Mouse (Mus musculus): ENCODE data around the gene Cipc.

DNA sequence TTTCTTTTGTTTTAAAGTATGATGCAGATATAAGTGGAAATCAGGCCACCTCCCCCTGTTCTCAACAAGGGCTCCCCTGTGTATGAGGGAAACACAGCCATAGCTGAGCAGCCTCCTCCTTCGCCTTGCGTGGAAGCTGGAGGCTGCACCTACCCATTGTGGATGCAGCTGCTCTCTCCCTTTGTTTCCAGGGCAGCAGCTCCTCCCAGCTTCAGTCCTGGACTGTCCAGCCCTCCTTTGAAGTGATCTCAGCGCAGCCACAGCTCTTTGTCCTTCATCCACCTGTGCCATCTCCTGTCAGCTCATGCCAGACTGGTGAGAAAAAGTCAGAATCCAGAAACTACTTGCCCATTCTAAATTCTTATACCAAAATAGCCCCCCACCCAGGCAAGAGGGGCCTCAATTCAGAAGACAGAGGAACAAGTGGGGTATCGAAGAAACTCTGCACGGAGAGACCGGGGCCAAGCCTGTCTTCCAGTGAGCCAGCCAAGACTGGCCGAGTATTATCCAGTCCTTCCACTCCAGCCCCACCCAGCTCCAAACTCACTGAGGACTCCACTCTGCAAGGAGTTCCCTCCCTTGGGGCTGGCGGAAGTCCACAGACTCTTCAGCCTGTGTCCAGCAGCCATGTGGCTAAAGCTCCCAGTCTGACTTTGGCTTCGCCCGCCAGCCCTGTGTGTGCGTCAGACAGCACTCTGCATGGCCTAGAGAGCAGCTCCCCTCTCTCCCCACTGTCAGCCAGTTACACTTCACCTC, 14.9 kb downstream of the Cipc start:
- TF ChIP-seq CTCF (IDR thresholded peaks at IDR 0.05; ENCODE audit: insufficient read depth, low read depth, low read length): no peak
- TF ChIP-seq POLR2A (IDR thresholded peaks at IDR 0.05; ENCODE audit: insufficient read depth, low read depth, low read length): no peak

All from olfactory bulb, adult 2 months (tissue).